Mouse (Mus musculus) hindbrain, postnatal 0 days (tissue): ENCODE measurements at regions not wholly inside any gene's neighbourhood (a gene's known extent, or its start where the extent isn't known, plus 50 kb on each side); places are given as distances from the start of the nearest gene placed in this dataset.

ENCODE experiments used
- ATAC-seq: fragments of 200-750 bp; cut with Nextera tagmentation; 2 replicates; pipeline ENCODE4 v1.8.0; 2017; ENCODE audit warnings: mild to moderate bottlenecking, moderate TSS enrichment, moderate library complexity
- DNase-seq: peaks from one replicate; pipeline ENCODE4 v3.0.0-alpha.2; 2015; ENCODE audit warnings: low spot score
- H3K27ac ChIP-seq: fragments of 300-500 bp; sonication (generic); 2 replicates; pipeline ENCODE4 v1.5.1; 2014; ENCODE audit warnings: mild to moderate bottlenecking
- H3K27me3 ChIP-seq: fragments of 300-500 bp; sonication (generic); 2 replicates; pipeline ENCODE4 v1.6.1; 2014; ENCODE audit warnings: low read length, mixed read lengths; ENCODE audit not compliant: insufficient read depth
- H3K36me3 ChIP-seq: fragments of 300-500 bp; sonication (generic); 2 replicates; pipeline ENCODE4 v1.6.1; 2014; ENCODE audit warnings: low read length, mixed read lengths; ENCODE audit not compliant: insufficient read depth
- H3K4me1 ChIP-seq: fragments of 300-500 bp; sonication (generic); 2 replicates; pipeline ENCODE4 v1.6.1; 2014; ENCODE audit warnings: antibody characterized with exemption, low read length, mixed read lengths; ENCODE audit not compliant: insufficient read depth
- H3K4me2 ChIP-seq: fragments of 300-500 bp; sonication (generic); 2 replicates; pipeline ENCODE4 v1.6.1; 2014; ENCODE audit warnings: low read depth, mild to moderate bottlenecking, low read length, moderate library complexity, mixed read lengths
- H3K4me3 ChIP-seq: fragments of 300-500 bp; sonication (generic); 2 replicates; pipeline ENCODE4 v1.5.1; 2014; ENCODE audit warnings: low read length
- H3K9ac ChIP-seq: fragments of 300-500 bp; sonication (generic); replicated peaks from 2 replicates; pipeline ENCODE4 v1.6.1; 2014; ENCODE audit warnings: mild to moderate bottlenecking, low read length, moderate library complexity, mixed read lengths
- H3K9me3 ChIP-seq: fragments of 300-500 bp; sonication (generic); 2 replicates; pipeline ENCODE4 v1.6.1; 2016; ENCODE audit warnings: low read length, mixed read lengths
- CTCF ChIP-seq: IDR thresholded peaks from 2 replicates; pipeline ENCODE4 v1.5.1; 2016; ENCODE audit warnings: antibody characterized with exemption, control low read depth, low read depth
- WGBS: fragments of 180-500 bp; shearing (Covaris S2); extraction: QIAGEN DNeasy Blood & Tissue Kit; methylation state at CpG from one replicate; pipeline ENCODE4 v1.1.7; 2014; 5-methylcytosine and 5-hydroxymethylcytosine counted together

DNA sequence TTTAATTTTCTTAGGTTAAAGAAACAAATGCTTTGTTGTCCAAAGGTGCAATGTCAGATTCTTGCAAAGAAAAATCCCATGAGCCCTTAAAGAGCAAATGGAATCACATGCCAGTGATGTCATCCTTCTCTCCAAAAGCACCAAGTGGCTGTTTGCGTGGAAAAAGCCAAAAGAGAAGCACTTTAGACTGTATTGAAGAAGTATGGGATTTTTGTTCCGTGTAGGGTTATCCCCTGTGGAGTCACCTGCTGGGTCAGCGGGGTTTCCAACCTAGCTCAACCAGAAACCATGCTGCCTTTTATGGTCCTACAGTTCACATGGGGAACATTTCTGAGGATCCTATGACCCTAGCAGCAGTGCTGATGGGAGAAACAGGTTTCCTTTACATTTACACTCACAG, 1213.5 kb upstream of the Lrrc6 start:
- no peak overlapping the region for H3K4me3 ChIP-seq
- ATAC-seq (no peak), DNase-seq (no peak)
- no peaks in the 10 kb centered on the region for H3K9me3 ChIP-seq
- 66% methylated on average over 3 of the region's 3 CpGs for WGBS
- no peak overlapping the region for H3K4me2 ChIP-seq
- no peaks in the 10 kb centered on the region for H3K27me3 ChIP-seq
- no peak for TF ChIP-seq CTCF
- no peaks in the 10 kb centered on the region for H3K4me1 ChIP-seq
- H3K36me3 ChIP-seq, result no peaks in the 10 kb centered on the region
- H3K9ac ChIP-seq, result no peak overlapping the region
- no peak overlapping the region for H3K27ac ChIP-seq

DNA sequence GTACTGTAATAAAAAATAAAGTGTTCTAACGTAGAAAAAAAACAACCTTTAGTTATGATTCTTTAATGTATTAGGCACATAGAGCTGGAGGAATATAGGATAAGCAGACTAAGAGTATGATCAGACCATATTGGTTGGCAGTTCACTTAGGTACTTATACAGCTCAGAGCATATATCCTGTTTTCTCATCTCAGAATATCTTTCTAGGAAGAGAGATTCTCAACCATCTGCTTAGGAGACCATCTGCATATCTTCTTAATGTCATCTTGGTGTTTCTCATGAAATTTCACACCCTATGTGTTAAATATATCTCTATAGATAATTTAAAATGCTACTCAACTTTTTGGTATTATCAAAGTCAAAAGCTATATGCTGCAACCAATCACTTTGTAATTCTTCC, 1185.4 kb upstream of the Lrrc6 start:
- Histone ChIP-seq H3K27ac (no peak overlapping the region), H3K4me2 (no peak overlapping the region), H3K4me1 (no peaks in the 10 kb centered on the region), H3K4me3 (no peak overlapping the region), H3K9ac (no peak overlapping the region), H3K36me3 (no peaks in the 10 kb centered on the region), H3K9me3 (no peaks in the 10 kb centered on the region), H3K27me3 (no peaks in the 10 kb centered on the region)
- WGBS, result 67% methylated on average over 1 of the region's 1 CpGs
- ATAC-seq, result no peak
- no peak for TF ChIP-seq CTCF
- no peak for DNase-seq

- WGBS, result 99% methylated on average over 2 of the region's 2 CpGs
- Histone ChIP-seq H3K9me3 (no peaks in the 10 kb centered on the region), H3K9ac (no peak overlapping the region), H3K4me3 (no peak overlapping the region), H3K27me3 (no peaks in the 10 kb centered on the region), H3K36me3 (no peaks in the 10 kb centered on the region), H3K27ac (no peak overlapping the region), H3K4me2 (no peak overlapping the region), H3K4me1 (no peaks in the 10 kb centered on the region)
- no peak for ATAC-seq
- DNase-seq, result no peak
- TF ChIP-seq CTCF, result no peak
These were observed 1172.6 kb upstream of the Lrrc6 start for GRCm38 (mm10) chr15:67673276-67673675.

- Histone ChIP-seq H3K36me3 (no peaks in the 10 kb centered on the region), H3K4me1 (no peaks in the 10 kb centered on the region), H3K9me3 (no peaks in the 10 kb centered on the region), H3K27ac (no peak overlapping the region), H3K4me2 (no peak overlapping the region), H3K4me3 (no peak overlapping the region), H3K9ac (no peak overlapping the region), H3K27me3 (no peaks in the 10 kb centered on the region)
- TF ChIP-seq CTCF, result no peak
- no peak for ATAC-seq
- 24% methylated on average over 1 of the region's 1 CpGs for WGBS
- no peak for DNase-seq
These were observed 1135.4 kb upstream of the Lrrc6 start for GRCm38 (mm10) chr15:67636155-67636554.

- H3K27ac ChIP-seq, result no peak overlapping the region
- no peaks in the 10 kb centered on the region for H3K27me3 ChIP-seq
- H3K9ac ChIP-seq, result no peak overlapping the region
- TF ChIP-seq CTCF, result no peak
- no peak for ATAC-seq
- no peak overlapping the region for H3K4me3 ChIP-seq
- H3K36me3 ChIP-seq, result no peaks in the 10 kb centered on the region
- H3K9me3 ChIP-seq, result no peaks in the 10 kb centered on the region
- H3K4me1 ChIP-seq, result no peaks in the 10 kb centered on the region
- H3K4me2 ChIP-seq, result no peak overlapping the region
- no peak for DNase-seq
- WGBS, result 73% methylated on average over 3 of the region's 3 CpGs
These were observed 1126.1 kb upstream of the Lrrc6 start for GRCm38 (mm10) chr15:67626704-67627287.

DNA sequence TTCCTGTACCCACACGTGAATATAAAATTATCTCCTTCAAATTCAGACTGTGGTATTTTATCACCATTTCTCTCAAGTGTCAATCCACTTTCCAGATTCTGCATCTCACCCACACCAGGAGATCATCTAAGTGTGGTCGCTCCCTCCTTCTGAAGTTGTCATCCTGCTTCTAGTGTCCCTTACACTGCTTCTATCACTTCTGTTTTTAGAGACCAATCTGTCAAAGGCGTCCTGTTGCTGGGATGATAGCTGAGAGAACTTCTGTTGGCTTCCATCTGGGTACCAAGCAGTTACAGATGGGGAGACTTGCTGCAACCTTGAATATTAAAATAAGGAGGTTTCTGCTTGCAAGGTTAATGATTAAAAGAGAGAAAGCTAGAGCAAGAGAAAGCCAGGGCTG, 1111.2 kb upstream of the Lrrc6 start:
- H3K4me3 ChIP-seq, result no peak overlapping the region
- H3K9me3 ChIP-seq, result no peaks in the 10 kb centered on the region
- WGBS, result 73% methylated on average over 3 of the region's 3 CpGs
- DNase-seq (no peak), ATAC-seq (no peak)
- no peak for TF ChIP-seq CTCF
- no peaks in the 10 kb centered on the region for H3K27me3 ChIP-seq
- no peak overlapping the region for H3K27ac ChIP-seq
- no peaks in the 10 kb centered on the region for H3K36me3 ChIP-seq
- no peak overlapping the region for H3K9ac ChIP-seq
- no peaks in the 10 kb centered on the region for H3K4me1 ChIP-seq
- H3K4me2 ChIP-seq, result no peak overlapping the region

- Histone ChIP-seq H3K27me3 (no peaks in the 10 kb centered on the region), H3K36me3 (no peaks in the 10 kb centered on the region), H3K27ac (no peak overlapping the region), H3K4me3 (no peak overlapping the region), H3K9ac (no peak overlapping the region), H3K4me2 (no peak overlapping the region), H3K9me3 (no peaks in the 10 kb centered on the region), H3K4me1 (no peaks in the 10 kb centered on the region)
- no peak for TF ChIP-seq CTCF
- peak; percentile 27 for DNase-seq
- 67% methylated on average over 4 of the region's 4 CpGs for WGBS
- no peak for ATAC-seq
These were observed 1097.7 kb upstream of the Lrrc6 start for GRCm38 (mm10) chr15:67598426-67598825.
